Mouse (Mus musculus) layer of hippocampus, postnatal 36 days (tissue): ENCODE results near the gene Agxt. TPM values are rescaled to one million over a fixed set of nuclear protein-coding genes. Genes with fewer than 3 reads are reported as not detected.
A peak's percentile ranks its signal among the peaks of the same experiment; 100 is the strongest.

ENCODE experiments used
- DNase-seq, 2 experiments: peaks; one replicate each; pipeline ENCODE4 v3.0.0; 2022
- total RNA-seq, 2 experiments: library from RNA; stranded (reverse); gene quantifications; 2 replicates each; pipeline ENCODE4 v1.2.3; 2021

Gene Agxt
- total RNA-seq, result not detected

DNA sequence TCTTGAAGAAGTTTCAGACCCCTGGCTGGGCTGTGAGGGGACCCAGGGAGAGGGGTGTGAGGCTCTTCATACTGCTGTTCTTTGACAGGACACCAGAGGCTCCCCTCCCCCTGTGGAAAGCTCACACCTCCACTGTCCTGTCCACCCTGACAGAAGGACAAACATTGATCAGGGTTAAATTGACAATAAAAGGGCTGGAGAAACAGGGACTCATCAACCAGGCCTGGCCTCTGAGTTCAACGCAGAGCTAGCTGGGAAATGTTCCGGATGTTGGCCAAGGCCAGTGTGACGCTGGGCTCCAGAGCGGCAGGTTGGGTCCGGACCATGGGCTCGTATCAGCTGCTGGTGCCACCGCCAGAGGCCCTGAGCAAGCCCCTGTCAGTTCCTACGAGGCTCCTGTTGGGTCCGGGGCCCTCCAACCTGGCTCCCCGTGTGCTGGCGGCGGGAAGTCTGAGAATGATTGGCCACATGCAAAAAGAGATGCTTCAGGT lies at the start of gene Agxt:
Agxt (plus strand) TSS at position 205 of the 491 bp plus-strand sequence.
- DNase-seq, result no peak

DNA sequence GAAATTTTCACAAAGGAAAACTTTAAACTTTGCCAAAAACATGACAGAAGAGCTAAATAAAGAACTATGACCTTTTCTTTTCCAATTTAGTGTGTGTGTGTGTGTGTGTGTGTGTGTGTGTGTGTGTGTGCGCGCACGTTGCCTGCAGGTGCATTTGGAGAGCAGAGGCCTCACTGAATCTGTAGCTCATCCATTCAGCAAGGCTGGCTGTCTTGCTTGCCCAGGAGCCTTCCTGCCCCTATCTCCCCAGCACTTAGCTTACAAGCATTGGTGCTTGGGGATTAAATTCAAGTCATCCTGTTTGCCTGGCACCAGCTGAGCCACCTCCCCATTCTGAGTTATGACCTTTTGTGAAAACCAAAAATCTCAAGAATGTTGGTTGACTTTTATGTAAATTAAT lies 42.5 kb upstream of the Agxt start:
- no peak for DNase-seq

DNA sequence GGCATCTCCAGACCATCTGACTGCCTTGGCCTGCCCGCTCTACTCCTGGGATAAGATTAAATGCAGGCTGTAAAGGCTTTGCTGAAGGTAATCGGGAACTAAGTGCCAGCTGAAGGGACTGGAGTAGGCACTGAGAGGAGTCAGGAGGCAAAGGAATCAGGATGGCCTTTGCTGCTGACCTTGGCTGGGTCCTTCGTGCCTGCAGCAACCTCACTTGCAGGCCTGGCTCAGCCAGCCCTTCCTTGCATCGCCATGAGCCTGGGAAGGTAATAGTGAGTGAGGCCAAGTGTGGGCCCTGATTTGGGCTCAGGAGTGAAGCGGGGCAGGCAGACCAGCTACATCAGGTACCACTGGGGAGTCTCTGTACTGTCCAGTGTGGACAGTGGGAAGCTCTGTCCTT lies 36.1 kb upstream of the Agxt start:
- DNase-seq, result no peak

DNA sequence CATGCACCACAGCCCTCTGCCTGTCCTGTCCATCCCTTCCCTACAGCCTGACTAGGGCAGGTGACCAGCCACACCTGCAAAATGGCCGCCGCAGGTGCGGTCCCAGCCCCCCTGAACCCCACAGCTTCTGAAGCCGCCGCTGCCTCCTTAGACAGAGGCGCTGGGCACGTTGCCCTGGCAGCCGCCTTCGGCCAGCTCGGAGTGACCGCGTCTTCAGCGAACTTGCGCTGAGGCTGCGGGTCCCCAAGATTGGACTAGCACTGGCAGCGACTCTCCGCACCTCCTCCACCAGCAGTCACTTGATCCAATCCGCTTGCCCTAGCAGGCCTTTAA lies 34.8 kb upstream of the Agxt start:
- DNase-seq, result no peak

DNA sequence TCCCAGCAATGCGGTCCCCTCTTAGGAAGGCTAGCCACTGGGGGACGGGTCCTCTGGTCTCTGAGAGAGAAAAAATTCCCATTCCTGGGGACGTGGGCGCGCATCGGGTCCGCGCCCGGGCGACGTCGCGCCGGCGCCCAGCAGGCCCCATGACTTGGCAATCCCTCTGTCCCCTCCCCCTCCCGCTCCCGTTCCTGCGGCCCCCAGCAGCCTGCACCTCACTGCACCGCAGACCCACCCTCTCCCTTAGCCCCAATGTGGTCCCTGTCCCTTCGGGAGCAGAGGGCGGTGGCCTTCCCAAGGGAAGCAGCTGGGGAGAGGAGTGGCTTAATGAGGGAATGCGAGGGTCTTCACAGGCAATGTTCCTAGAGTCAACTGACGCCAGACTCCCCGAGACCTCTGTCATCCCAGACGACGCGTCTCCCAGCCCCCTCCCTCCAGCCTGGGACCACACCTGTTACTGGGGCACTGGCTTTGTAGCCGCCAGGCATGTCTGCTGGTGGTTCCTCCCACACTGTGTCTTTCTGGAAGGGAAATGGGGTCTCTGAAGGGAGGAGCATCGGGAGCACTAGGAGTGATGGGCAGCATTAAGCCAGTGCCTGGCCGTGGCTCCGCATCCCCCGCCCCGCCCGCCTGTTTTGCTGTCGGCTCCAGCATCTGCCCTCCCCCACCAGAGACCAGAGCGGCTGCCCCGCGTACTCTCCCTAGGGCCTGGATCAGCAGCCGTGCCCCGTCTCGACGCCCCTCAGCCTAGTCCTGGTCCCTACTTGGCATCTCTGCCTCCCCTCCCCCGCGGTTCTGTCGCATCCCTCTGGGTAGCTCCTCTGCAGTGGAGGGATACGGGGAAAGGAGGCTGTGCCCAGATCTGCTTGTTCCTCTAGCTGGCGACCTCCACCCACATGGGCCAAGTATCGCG lies 34.2 kb upstream of the Agxt start:
- peak; percentile 74 to 80 for DNase-seq

DNA sequence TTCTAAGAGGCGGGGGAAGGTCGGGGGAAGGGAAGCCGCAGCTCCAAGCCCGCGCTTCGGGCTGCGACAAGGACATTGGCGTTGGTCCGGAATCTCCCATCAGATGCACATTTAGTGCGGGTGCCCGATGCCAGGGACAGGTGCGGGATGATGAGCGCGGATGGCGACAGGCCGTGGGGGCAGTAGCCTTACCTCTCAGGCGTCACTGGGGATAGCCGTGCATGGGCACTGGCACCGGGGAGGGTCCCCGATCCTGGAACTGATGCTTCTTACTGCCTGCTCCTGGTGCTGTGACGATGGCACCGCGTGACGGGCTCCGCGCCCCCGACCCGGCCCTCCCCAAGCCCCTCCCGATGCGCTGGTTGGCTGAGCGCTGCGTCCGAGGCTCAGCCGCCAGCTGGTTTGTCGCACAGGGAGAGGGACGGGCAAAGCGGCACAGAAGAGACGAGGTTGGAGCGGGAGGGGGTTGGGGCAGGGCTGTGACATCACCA lies 33.4 kb upstream of the Agxt start, which contains the start of gene Kif1a:
Kif1a (minus strand) TSS at position 381 of the 491 bp plus-strand sequence.
- DNase-seq, result peak; percentile 89 to 93

DNA sequence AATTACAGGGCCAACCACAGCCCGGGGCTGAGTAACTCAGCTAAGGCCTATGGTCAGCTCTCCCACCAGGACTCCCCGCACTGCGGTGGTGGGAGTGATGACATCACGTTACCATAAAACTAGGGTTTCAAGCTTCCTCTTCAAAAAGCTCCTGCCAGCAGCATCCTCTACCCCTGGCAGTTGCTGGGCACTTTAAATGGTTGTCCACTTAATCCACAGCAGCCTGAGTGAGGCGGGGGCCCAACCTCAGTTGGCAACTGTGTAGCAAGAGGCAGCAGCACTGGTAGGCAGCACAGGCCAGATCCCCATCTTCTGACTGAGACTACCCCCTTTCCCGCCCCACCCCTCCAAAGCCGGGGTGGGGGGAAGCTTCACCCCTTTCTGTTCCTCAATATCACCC lies 32.3 kb upstream of the Agxt start:
- DNase-seq, result no peak

DNA sequence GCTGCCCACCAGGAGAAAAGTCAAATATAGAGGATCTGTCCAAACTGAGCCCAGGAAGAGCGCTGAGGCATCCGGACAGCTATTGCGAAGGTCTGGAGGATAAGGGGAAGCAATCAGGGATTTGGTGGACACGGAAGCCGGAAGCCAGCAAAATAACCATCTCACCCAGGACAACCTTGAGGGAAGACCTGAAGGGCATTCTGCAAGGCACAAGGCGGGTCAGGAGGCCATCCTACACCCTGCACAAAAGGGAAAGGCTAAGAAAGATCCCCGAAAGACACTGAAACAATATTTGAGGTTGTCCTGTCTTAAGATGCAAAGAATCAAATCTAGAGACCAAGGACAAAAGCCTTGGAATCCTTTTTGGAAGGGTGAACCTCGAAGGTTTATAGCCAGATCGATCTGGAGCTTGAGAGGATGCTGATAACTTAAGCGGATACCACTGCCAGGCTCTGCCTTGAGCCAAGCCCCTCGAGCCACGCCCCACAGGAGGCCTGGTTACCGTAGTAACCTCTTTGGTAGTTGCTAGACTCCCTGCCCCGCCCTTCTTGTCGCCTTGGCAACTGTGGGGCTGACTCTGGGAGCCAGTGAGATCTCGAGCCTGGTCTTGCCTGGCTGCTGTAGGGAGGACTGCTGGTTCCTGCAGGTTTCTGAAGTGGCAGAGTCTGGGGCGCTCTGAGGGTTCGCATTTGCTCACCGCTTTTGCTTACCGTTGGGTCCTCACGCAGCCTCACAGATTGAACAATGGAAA lies 20.2 kb upstream of the Agxt start:
- DNase-seq, result peak; percentile 77 to 78

DNA sequence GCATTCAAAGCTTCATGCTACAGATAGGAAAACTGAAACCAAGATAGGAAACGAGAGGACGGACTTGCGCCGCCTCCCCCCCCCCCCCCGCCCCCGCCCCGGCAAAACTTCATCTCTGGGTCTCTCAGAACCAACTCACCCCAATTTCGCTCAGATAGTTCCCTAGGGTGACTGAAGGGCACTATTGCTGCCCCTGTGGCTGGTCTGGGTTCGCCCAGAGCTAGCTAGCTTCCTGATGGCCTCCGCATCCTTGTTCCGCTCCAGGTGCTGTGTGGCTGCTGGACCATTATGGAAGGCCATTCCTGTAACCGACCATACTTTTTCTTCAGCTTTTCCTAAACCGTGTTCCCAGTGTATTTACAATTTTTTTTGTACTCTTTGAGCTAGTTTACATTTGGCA lies 19.6 kb upstream of the Agxt start:
- DNase-seq, result no peak

DNA sequence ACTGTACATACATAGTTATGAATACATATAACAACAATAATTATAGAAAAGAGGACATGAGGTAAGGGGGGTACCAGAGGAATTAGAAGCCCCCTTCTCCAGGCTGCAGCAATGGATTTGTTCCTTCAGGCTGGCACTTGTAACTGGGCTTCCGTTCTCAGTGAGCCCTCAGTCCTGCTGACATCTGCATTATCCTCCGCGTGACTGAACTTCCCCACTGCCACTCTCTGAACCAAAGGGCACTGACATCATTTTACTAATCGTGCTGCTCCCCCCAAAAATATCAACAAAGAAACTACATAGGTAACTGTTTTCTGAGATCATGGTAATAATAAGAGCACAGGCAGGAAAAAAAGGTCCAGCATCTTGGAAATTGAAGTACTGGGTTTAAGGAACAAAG lies 16.2 kb upstream of the Agxt start:
- DNase-seq, result no peak

DNA sequence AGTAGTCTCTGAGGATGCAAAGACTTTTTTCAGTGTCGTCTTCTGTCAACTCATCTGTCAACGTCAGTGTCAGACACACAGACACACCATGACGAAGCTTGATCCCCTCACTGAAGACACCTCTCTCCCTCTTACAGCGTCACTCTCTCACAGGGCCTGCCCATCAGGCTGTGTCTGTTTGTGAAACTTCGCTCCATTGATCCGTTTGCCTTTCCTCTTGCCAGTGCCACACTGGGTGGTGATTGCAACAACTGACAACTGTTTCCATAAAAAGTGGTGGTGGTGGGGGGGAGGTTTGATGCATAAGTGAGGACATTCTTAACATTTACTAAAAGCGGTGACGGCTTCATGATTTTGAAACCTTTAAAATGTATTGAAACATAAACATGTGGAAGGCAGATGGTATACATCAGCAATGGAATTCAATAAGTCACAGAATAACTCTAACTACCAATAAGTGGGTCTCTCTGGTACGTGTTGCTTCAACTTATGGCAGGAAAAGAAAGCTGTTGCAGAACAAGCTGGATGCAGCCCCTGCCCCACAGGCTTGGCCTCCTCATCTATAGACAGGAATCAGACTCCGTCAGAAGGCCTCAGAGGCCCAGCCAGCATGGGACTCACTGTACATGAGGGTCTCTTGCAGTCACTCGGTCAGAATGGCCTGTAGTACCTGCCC lies 11.7 kb upstream of the Agxt start:
- no peak for DNase-seq

DNA sequence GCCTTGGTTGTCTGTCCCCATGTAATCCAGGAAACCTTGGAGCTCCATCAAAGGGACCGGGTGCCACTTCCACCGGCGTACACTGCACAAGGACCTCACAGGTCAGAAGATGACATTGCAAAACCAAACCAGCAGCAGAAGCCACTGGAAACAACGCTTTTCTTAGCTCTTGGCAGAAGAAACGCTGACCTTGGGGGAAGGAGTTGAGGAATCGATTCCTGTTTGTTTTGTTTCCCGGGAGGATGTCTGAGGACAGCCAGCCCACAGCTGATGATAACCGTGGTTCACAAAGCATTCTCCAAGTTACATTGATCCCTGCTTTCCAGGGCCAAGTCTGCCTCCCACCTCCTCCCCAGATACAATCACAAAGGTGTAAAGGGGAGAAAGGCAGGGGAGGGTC lies 11.0 kb upstream of the Agxt start:
- DNase-seq, result no peak

DNA sequence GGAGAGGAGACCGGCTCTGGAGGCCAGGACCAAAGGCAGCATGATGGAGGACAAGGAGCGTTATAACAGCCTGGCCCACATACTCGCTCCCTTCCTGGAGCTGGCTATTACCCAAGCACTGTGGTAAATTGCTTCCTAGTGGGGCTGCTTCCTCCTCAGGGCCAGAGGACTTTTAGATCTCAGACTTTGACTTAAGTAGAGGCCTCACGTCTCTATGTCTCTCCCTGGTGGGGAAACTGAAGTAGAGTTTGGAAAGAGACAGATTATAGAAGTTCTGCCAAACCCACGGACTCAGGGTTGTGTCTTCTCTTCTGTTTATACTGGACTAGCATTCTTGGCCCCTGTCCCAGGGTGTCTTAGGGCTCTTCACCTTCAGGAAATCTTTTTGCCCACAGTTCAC lies 9.8 kb upstream of the Agxt start:
- DNase-seq, result no peak

DNA sequence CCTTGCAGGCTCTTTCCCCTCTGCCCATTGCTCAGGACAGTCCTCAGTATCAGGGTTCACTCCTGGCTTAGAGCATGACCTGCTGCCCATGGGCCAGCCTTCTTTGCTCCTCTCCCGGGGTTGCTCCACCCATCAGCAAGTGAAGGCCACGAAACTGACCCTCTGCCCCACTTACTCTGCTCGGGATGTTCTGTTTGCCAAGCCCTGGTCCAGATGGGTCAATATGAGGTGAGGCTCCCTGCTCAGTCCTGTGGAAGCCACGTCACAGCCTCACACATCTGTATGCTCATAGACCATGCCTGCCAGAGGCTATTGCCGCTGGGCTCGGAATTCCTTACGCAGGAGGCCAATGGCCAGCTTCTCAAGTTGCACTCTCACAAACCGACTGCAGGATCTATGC lies 6.8 kb upstream of the Agxt start:
- no peak for DNase-seq

DNA sequence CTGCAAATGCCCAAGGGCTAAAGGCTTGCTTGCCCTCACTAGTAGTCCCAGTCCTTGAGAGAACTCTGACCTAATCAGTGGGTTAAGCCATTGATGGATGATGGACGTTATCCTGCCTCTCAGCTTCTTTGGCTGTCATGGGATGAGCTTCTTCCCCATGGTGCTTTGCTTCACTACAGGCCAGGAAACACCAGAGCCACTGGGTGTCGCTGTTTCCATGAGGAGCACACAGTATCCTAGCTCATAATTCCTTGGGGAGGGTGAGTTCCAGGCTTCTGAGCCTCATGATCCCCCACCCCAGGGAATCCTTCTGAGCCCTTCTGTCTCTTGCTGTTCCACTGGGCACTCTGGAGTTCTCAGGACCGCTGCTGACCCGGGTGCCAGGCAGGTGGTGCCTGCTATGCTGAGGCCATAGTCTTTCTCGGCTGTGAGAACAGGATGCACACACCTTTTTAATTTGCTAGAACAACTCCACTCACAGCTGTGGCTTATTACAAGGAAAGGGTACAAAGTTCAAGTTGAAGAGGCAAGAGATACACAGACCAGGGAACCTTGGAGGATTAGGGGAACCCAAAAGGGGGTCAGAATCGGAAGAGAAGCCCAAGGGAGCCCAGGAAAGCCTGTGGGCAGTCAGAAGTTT lies 6.2 kb upstream of the Agxt start:
- peak; percentile 70 to 71 for DNase-seq

DNA sequence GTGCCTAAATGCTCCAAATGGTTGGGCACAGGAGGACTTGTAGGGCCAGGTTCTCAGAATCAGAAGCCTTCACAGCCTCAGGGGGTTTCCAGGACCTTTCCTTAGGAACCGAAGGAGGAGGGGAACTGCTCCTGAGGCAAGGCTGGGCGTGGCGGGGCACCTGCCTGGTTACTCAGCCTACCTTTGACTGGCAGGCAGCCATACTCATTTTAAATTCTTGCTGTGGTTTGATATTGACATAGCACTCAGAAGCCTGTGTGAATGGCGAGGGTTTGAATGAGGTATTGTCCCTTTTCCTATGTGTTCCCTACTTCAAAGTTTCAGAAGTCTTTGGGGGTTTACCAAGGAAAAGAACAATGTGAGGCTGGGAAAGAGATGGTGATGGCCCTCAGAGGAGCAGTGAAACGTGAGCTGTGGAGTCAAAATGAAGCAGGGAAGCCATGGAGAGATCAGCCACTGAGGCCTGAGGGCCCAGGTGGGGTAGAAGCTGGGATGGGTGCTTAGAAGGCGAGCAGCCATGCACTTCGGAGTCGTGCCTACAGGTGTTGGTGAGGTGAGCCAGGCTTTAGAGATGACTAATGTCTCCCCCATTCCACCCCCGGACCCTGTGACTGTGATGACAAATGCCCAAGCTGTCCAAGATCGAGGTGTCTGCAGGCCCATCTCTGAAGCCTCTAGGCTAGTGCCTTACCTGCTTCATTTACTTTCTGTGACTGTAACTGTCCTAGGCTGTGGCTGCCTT lies 4.6 kb upstream of the Agxt start:
- no peak for DNase-seq

DNA sequence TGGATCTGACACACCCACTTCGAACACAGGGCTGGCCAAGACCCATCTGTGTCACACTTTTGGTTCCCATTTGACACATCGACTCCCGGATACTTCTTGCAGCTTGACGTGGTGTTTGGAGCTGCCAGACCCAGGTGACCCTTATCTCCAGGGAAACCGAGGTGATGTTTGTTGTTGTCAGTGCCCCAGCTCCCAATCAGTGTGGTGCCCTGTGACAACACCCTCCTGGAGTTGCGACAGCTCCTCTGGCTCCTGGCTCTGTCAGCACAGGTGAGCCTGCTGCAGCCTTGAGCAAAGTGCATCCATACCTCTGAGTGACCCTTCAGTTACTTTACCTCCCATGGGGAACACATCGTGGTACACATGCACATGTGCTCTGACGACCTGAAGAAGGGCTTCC lies 2.4 kb upstream of the Agxt start:
- DNase-seq, result no peak

DNA sequence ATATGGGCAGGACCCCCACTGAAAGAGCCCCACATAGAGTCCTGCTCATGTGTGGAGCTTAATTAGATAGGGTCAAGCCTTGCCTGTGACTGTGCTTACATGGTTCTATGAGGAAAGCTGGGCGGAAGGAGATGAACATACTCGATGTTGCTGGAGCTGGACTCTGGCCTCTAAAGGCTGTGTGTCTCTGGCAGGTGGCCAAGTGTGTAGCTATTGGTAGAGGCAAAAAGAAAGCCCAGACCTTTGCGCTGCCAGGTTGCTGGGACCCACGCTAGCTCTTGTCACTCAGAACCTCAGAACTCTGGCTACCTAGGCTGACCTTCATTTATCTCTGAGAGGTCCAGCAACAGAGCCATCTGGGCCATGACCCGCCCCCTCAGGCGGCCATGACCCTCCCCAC lies 3.5 kb downstream of the Agxt start:
- no peak for DNase-seq

DNA sequence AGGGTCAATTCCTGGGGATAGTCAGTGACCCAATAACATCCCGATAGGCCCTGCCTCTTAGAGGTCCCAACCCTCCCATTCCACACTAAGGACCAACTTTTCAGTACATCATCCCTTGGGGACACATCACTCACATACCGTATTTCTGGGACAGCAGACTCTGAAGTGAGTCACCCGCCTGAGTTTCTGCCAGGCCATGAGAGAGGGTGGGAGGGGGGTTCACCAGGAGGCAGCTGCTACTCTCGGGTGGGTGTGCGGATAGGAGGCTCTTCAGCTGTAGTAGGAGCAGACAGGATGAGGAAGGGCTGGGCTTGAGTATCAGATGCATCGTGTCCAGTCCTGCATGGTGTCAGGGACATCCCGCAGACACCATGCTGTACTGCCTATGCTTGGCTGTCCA lies 4.7 kb downstream of the Agxt start:
- DNase-seq, result peak; percentile 31 to 47

DNA sequence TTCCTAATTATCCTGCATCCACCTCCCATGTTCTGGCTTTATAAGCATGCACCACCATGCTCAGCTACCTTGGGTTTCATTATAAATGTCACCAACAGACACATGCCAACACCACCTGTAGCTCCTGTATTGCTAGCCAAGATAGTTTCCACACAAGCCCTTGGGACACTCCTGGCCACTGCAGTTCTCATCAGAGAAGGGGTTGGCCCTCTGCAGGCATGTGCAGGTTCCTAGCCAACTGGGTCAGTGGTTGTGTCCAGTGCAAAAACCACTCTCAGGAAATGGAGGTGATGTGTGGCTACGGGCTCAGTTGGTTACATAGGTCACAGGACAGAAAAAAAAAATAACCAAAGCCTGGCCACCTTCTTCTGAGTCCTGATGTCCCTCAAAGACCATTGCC lies 7.8 kb downstream of the Agxt start:
- DNase-seq, result no peak

DNA sequence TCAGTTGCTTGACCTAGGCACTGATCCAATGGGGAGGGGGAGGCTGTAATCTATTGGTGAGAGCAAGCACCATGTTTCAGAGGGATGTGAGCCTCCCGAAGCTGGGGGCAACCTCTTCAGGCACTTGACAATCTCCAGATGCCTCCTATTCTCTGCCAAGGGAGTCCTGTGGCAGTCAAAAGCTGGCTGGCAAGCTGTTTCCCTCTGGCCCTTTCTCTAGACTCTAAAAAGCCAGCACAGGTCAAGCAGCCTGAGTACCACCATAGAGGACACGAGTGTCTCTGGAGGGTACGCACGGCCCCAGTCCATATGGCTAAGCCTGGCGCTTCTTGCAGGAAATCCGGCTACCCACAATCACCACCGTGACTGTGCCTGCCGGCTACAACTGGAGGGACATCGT lies 9.1 kb downstream of the Agxt start:
- DNase-seq, result no peak
